Mouse (Mus musculus) megakaryocyte, adult 5-6 weeks (primary cell): Measurements from ENCODE around the gene Fa2h. TPM values are rescaled to one million over a fixed set of nuclear protein-coding genes. Genes with fewer than 3 reads are reported as not detected.
"Not testable (repeated sequence)": the region's sequence is repeated elsewhere in the genome, so short reads cannot be mapped to it uniquely, and the experiment has no call there.

Experiments
- ATAC-seq: 2 replicates; pipeline ENCODE4 v1.8.0; 2016; ENCODE audit warnings: mild to moderate bottlenecking, inconsistent platforms; ENCODE audit not compliant: poor library complexity, severe bottlenecking
- total RNA-seq, 2 experiments: library from RNA; stranded (forward) in 1 of 2; stranded (reverse) in 1 of 2; fragments of 153-499, 151-499 nt in 1 of 2; fragments of 221-1000, 200-1000 nt in 1 of 2; gene quantifications; 2 replicates each; pipeline versions ENCODE4 v1.2.3 to v1.2.4; 2015 to 2017

Fa2h gene
- total RNA-seq, 2 experiments from 2014 or later, result not detected

DNA sequence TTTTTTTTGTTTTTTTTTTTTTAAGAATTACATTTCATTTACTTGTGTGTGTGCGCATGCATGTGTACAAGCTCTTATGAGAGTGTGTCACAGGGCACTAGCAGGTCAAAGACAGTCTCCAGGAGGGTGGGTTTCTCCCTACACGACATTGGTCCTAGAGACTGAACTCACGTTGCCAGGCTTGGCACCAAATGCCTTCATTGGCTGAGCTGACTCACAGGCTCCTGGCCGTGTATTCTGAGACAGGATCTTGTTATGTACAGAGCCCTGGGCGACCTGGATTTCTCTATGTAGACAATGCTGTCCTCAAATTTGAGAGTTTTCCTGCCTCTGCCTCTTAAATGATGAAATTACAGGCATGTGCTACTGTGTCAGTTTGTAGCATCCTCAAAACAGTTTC, 33.7 kb downstream of the Fa2h start:
- ATAC-seq, result no peak

DNA sequence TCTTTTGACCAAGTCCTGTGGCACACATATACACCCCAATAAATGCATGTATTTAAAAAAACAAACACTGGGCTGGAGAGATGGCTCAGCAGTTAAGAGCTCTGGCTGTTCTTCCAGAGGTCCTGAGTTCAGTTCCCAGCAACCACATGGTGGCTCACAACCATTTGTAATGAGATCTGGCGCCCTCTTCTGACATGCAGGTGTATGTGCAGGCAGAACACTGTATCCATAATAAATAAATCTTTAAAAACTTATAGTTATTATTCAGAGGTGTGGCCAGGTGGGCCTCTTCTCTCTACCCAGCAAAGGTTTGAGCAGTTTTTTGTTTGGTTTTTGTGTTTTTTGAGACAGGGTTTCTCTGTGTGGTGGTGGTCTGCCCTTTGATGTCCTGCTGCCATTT, 34.7 kb downstream of the Fa2h start:
- no peak for ATAC-seq

DNA sequence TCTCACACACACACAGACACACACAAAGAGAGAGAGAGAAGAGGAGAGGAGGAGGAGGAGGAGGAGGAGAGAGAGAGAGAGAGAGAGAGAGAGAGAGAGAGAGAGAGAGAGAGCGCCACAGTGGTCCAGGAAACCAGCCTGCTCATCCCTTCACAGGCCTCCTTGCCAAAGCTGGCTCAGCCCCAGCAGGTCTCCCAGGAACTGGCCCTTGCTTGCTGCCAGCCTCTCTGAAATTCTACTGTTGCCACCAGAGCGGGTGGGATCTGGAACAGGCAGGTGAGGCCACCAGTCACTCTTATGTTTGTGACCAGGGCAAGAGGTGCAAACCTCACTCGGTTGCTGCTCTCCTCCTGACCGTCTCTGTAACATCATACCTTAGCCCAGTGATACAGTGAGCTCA, 36.2 kb downstream of the Fa2h start:
- ATAC-seq, result no peak

DNA sequence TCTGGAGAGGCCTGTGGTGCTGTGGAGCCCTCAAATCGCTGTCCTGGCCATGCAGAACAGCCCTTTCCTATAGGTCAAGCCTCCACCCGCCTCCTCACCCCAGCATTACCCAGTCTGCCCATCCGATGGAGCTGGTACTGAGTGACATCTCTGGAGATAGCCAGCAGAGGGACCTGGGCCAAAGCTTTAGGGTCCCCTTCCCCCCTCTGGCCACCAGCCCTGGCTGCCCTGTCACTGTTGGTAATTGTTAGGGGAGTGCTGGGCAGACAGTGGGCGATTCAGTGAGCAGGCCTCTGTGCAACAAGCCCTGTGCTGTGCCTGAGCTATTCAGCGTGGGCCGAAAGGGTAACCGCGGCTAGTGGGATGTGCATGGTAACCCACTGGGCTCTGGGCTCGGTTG, 40.1 kb downstream of the Fa2h start:
- no peak for ATAC-seq

DNA sequence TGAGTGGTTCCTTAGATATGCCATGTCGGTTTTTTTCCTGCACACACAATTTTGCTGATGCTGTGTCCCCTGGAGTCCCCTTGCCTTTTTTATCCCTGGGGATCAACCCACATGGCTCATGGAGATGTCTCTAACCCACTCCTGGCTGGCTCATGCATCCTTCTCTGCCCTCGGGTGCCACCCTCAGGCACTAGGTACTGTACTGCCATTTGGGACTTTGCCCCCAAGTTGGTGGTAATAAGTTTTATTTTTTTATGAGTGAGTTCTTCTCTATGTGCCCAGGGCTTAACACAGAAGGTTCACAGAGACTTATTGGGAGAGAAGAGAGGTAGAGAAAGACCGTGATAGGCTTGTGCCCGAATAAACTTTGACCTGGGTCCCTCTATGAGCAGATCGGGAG, 41.3 kb downstream of the Fa2h start:
- no peak for ATAC-seq

DNA sequence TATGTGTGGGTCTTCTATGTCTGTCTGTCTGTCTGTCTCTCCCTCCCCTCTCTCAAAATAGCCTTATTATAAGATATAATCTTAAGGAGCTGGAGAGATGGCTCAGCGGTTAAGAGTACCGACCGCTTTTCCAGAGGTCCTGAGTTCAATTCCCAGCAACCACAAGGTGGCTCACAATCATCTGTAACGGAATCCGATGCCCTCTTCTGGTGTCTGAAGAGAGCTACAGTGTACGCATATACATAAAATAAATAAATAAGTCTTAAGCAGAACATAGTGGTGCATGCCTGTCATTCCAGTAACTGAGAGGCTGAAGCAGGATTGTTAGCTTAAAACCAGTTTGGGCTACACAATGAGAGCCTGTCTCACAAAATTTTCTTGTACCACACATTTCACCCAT, 43.0 kb downstream of the Fa2h start:
- no peak for ATAC-seq

DNA sequence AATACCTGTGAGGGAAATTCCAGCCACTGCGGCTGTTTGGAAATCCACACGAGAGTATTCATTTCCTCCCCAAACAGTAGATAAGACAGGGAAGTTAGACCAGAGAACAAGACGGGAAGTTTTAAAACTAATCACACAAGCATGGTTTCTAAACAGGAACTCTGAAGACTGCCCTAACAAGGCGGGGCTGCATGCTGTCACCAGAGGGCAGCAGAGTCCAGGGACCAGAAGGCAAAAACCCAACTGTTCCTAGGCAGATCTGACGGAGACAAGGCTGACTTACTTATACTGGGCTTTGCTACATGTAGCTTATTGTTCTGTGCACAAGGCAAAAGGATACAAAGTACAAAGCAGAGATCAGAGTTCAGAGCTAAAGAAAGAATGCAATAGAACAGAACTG, 50.4 kb downstream of the Fa2h start:
- peak; percentile 94 for ATAC-seq

DNA sequence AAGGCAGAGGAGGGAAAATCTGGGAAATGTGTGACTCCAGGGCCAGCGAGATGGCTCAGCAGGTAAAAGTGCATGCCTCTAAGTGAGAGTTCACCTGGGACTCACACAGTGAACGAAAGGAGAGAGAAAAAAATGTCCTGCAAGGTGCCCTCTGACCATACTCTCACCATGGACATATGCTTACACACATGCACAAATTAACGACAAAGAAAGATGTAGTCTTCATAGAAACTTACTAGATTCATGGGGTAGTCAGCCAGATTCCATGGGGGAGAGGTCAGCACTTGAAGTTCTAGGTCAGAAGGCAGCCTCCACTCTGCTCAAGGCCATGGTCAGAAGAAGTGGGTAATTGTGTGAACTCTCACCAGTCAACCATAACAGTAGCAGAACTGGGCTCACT, 53.4 kb downstream of the Fa2h start:
- ATAC-seq, result no peak

DNA sequence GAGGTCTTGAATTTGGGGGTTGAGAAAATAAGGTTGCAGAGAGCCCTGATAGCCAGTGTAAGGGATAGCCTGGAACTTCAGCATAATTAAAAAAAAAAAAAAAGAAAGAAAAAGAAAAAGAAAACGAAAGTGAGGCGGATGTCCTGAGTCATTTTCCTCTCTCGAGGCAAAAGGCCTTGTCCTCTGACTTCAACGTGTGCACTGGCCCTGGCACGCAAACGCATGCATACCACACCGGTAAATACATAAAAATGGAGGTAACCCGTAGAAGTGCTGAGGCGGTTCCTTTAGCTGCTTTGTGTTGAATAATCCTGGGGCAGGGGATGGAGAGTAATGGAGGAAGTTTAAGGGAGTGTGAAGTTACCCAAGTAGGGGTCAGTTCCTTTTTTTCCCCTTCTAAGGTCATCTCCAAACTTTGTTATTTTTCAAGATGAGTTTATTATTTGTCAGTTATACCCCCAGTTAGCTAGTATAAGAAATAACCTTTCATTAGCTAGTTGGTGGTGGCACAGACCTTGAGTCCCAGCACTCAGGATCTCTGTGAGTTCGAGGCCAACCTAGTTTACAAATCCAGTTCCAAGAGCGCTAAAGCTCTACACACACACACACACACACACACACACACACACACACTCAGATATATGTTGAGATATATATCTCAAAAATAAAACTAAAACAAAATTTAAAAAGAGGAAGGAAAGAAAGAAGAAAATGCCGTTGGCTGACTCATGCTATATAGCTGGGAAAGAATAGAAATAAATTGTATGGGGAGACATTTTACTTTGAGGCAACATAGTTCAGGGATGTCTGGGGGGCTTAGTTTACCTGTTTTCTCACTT, 55.0 kb downstream of the Fa2h start:
- peak; percentile 58 for ATAC-seq

DNA sequence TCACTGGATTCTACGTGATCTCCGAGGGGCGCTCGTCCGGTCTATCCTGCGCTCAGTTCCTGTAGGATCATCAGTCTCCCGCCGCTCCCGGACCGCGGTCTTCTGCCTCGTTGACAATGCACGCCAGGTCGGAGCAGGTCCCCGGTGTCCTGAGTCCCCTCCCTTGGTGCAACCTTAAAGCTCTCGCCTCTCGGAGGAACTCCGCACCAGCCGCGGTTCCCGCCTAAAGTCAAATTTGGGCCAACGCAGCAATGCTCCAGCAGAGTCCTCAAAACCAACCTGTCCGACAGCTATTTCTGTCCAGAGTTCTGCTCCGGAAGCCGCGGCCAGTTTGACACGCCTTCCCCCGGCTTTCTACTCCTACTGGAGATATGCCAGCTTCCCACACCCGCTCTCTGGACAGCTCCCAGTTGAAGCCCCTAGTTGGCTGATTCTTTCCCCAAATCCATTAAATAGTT, 55.7 kb downstream of the Fa2h start, which contains the start of gene Mlkl:
Mlkl (minus strand) TSS at position 288 of the 458 bp plus-strand sequence.
- ATAC-seq, result peak; percentile 62

DNA sequence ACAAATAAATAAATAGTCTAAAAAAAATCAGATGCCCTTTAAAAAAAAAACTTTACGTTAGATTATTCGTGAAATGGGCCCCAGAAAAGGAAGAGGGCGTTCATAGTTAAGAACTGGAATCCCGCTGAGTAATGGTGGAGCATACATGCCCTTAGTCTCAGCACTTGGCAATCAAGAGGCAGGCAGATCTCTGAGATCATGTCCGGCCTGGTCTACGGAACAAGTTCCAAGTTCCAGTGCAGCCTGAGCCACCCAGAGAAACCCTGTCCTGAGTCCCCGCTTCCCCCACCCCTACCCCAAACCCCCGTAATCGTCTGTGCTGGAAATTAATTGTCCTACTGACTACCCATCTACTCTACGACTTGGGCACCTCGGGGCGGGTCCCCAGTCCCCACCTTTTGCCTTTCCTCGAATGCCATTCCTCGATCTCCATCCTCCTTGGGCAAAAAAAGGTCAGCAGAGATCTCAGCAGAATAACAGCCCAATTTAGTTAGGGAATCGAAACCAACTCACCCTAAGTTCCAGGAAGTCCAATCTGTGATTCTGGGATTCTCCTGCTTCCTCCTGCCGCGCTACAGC, 56.2 kb downstream of the Fa2h start:
- ATAC-seq, result peak; percentile 43; the same call in 1 of the 2 replicates

DNA sequence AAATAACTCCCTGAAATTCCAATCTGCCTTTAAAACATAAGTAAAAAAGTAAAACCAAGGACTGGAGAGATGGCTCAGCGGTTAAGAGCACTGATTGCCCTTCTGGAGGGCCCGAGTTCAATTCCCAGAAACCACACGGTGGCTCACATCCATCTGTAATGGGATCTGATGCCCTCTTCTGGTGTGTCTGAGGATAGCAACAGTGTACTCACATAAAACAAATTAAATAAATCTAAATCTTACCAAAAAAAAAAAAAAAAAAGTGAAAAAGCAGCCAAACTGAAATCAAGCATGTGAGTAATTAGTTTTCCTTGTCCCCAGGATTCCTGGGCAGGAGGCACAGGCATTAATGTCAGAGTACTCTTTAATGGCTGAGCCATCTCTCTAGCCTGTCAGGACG, 56.9 kb downstream of the Fa2h start:
- no peak for ATAC-seq

DNA sequence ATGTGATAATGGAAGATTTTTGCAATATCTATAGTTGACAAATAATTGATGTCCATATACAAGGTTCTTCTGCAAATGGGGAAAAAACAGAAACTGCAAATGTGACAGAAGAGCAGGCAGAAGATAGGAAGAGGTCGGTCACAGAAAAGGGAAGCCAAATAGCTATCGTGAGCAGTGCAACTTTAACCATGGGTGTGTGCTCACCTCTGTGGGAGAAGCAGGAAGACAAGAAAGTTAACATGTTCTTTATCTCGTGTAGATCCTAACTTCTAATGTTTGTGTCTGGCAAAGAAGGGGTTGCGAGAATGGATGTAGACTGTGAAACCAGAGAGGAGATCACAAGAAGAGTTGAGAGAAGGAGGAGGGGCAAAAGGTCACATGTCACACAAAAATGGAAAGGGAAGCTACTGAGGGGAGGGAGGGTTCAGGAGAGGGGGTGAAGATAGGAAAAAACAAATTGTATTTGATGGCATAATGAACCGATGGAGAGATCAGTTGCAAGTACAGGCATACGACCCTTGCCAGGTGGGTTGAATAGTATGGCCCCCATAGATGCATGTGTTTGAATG, 68.3 kb downstream of the Fa2h start:
- ATAC-seq, result peak; percentile 89

DNA sequence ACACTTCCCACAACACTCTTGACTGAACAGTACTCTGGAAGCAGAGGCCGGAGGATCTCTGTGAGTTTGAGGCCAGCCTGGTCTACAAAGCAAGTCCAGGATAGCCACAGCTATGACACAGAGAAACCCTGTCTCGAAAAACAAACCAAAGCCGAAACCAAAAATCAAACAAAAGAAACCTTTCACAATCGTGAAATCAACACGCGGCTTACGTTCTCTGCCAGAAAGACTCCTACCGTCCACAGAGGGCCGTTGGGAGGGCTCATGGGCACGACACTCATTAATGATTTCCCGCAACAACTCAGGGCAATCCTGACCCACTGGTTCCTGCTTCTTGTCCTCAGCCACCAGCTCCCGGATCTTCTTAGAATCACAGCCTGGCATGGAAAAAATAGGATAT, 78.9 kb downstream of the Fa2h start:
- no peak for ATAC-seq

DNA sequence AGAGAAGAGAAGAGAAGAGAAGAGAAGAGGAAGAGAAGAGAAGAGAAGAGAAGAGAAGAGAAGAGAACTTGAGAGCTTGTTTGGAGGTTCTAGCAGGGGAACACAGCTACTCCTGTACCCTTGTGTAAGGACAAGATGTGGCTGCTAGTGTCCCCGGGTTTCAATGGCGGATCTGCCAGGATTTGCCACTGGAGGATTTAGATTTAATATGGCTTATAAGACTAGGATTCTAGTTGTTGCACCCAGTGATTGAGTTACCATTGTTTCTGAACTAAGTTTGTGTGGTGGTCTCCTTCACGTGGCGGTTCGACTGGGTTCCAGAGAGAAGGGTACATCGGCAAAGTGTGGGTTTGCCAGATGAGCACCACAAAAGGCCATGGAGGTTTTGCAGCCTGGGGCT, 79.7 kb downstream of the Fa2h start:
- ATAC-seq, result not testable (repeated sequence)

DNA sequence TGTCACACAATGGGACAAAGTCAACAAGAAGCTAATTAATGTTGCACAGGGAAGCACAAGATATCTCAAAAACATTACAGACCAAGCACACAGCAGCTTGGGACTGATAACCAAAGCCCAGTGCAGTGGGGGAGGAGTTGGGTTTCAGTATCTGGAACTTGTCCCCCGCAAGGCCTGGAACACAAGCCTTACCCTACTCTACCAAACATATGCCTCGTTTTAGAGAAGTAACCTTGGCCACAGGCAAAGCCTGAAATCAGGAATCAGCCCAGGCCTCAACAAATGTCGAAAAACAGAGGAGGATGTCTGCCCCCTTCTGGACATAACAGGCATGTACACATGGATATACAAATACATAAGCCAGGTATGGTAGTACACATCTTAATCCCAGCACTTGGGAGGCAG, 80.9 kb downstream of the Fa2h start:
- ATAC-seq, result peak; percentile 82

DNA sequence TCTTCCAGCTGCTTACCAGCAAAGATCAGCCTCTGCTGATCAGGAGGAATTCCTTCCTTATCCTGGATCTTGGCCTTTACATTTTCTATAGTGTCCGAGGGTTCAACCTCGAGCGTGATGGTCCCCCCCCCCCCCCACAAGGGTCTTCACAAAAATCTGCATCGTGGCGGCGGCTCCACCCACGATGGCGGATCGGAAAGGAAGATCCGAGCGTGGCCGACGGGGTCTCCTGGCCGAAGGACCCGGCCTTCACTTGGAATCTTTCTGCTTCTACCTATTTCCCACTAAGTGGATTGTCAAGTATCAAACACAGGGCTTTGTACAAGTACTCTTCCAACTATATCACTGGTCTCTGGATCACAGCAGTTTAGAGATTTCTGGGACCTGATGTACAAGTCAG, 83.6 kb downstream of the Fa2h start:
- peak; percentile 80 for ATAC-seq

DNA sequence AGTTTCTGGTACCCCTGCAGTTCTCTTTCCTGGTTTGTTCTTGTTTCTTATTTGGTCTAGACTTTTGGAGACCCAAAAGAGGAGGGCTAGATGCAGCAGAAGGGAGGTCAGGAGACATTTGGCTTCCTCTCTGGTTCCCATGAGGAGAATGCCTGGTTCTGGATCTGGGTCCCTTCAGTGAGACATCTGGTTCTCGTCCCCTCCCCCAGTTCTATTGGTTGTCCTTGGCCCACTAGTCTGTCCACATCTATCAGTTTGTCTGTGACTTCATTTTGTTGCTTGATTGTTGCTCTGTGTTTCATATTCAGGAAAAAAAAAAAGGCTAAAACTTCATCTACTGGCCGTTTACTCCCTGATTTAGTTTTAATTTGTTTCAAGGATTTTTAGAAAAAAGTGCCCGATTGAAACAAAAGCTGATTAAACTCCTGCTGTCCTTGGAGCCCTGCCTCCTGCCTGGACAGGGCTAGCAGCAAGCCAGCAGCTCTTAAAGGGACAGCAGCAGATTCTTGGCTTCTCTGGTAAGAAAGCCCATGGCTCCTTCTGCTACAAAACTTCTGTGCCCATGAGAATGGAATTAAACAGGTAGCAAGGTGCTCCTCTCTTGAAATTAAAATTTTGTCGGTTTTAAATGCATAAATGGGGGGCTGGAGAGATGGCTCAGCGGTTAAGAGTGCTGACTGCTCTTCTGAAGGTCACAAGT, 88.4 kb downstream of the Fa2h start:
- ATAC-seq, result no peak

DNA sequence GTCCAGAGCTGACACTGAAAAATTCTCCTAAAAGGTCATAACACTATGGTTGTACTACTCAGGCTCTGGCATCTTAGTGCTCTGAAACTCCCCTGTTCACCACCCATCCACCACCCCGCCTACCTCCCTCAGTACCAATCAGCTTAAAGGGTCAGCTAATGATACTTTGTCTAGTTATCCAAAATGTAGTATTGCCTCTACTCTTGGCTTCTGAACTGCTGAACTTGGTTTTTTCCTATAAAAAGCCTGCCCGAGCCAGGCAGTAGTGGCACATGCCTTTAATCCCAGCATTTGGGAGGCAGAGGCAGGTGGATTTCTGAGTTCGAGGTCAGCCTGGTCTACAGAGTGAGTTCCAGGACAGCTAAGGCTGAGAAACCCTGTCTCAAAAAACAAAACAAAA, 89.3 kb downstream of the Fa2h start:
- ATAC-seq, result no peak

DNA sequence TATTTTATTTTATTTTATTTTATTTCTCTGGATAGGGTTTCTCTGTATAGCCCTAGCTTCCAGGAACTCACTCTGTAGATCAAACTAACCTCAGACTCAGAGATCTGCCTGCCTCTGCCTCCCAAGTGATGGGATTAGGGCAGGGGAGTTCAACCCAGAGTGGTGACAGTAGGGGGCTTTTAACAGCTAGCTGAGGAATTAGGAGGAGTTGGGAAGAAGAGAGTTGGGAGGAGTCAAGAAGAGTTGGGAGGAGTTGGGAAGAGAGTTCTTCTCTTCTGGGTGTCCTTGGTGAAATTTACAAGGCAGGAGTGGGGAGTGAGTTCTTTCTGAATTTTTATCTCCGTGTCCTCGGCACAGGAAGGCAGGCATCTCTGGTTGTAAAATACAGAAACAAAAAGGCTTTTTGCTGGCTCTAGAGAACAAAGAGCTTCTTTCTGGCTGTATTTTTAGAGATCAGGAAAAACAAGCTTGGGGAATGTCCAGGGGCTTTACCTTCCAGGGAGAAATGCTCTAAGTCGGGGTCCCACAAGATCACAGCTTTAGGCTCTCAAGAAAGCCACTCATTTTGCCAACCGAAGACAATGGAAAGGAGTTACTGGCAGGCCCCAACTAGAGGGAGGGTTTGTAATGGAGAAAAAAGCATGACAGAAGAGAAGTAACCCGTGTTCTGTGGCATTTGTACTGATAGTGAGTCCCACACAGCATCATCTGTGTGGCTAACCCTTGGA, 90.4 kb downstream of the Fa2h start:
- not testable (repeated sequence) for ATAC-seq
